Mouse (Mus musculus) stomach, embryonic 16.5 days (tissue): ENCODE measurements at regions not wholly inside any gene's neighbourhood (a gene's known extent, or its start where the extent isn't known, plus 50 kb on each side); places are given as distances from the start of the nearest gene placed in this dataset.

ENCODE experiments used
- ATAC-seq: fragments of 200-750 bp; cut with Nextera tagmentation; 2 replicates; pipeline ENCODE4 v1.8.0; 2017; ENCODE audit warnings: moderate number of reproducible peaks, moderate TSS enrichment; ENCODE audit not compliant: insufficient read depth, low FRiP score
- H3K27ac ChIP-seq: fragments of 300-500 bp; sonication (generic); 2 replicates; pipeline ENCODE4 v1.5.1; 2014; ENCODE audit warnings: low read length
- H3K27me3 ChIP-seq: fragments of 300-500 bp; sonication (generic); 2 replicates; pipeline ENCODE4 v1.6.1; 2014; ENCODE audit warnings: low read length, control low read depth, mixed read lengths; ENCODE audit not compliant: control insufficient read depth, insufficient read depth
- H3K36me3 ChIP-seq: fragments of 300-500 bp; sonication (generic); 2 replicates; pipeline ENCODE4 v1.6.1; 2014; ENCODE audit warnings: low read length; ENCODE audit not compliant: control insufficient read depth, insufficient read depth
- H3K4me1 ChIP-seq: fragments of 300-500 bp; sonication (generic); 2 replicates; pipeline ENCODE4 v1.6.1; 2014; ENCODE audit warnings: low read length, control low read depth, mixed read lengths; ENCODE audit not compliant: control insufficient read depth, insufficient read depth
- H3K4me2 ChIP-seq: fragments of 300-500 bp; sonication (generic); 2 replicates; pipeline ENCODE4 v1.6.1; 2014; ENCODE audit warnings: low read depth, low read length, mixed read lengths
- H3K4me3 ChIP-seq: fragments of 300-500 bp; sonication (generic); replicated peaks from 2 replicates; pipeline ENCODE4 v1.5.1; 2014; ENCODE audit warnings: mild to moderate bottlenecking, low read length
- H3K9ac ChIP-seq: fragments of 300-500 bp; sonication (generic); 2 replicates; pipeline ENCODE4 v1.6.1; 2014; ENCODE audit warnings: low read length
- H3K9me3 ChIP-seq: fragments of 300-500 bp; sonication (generic); replicated peaks from 2 replicates; pipeline ENCODE4 v1.6.1; 2016; ENCODE audit warnings: low read length, control low read depth; ENCODE audit not compliant: control insufficient read depth
- WGBS: fragments of 180-500 bp; shearing (Covaris S2); extraction: QIAGEN DNeasy Blood & Tissue Kit; methylation state at CpG from one replicate; pipeline ENCODE4 v1.1.7; 2014; 5-methylcytosine and 5-hydroxymethylcytosine counted together

- H3K4me2 ChIP-seq = no peak overlapping the region
- H3K4me1 ChIP-seq = no peaks in the 10 kb centered on the region
- H3K27ac ChIP-seq = no peak overlapping the region
These were observed 619.1 kb upstream of the Manea start for GRCm38 (mm10) chr4:26965831-26966230.

DNA sequence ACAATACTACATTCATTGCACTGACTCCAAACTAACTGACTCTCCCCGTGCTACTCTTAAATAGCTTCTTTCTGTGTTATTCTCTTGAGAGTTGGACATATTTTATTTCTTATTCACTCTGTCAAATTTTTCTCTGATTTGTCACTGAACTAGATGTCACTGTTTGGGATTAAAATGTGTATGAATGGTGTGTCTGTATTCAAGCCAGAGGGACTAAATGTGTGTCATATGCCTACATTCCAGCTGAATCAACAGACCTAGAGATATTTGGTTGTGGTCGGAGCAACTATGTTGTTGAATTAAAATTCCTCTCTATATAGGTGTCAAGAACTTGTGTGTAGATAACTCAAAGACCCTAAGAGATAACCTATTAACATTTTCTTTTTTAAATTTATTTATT is 618.2 kb upstream of the Manea start:
- H3K36me3 ChIP-seq = no peaks in the 10 kb centered on the region
- H3K9me3 ChIP-seq = no peaks in the 10 kb centered on the region
- H3K4me1 ChIP-seq = no peaks in the 10 kb centered on the region
- H3K4me2 ChIP-seq = no peak overlapping the region
- WGBS = 73% methylated on average over 2 of the region's 2 CpGs
- ATAC-seq = no peak
- no peak overlapping the region for H3K9ac ChIP-seq
- H3K27ac ChIP-seq = no peak overlapping the region
- H3K27me3 ChIP-seq = no peaks in the 10 kb centered on the region
- H3K4me3 ChIP-seq = no peak overlapping the region

More at GRCm38 (mm10) chr4:26965831-26966230, 619.1 kb upstream of the Manea start:
- no peaks in the 10 kb centered on the region for H3K9me3 ChIP-seq
- no peak for ATAC-seq
- H3K4me3 ChIP-seq = no peak overlapping the region
- no peaks in the 10 kb centered on the region for H3K27me3 ChIP-seq
- no peaks in the 10 kb centered on the region for H3K36me3 ChIP-seq
- H3K9ac ChIP-seq = no peak overlapping the region
- 79% methylated on average over 2 of the region's 2 CpGs for WGBS

- no peak for ATAC-seq
- Histone ChIP-seq H3K27ac (no peak overlapping the region), H3K4me3 (no peak overlapping the region), H3K27me3 (no peaks in the 10 kb centered on the region), H3K4me2 (no peak overlapping the region), H3K9ac (no peak overlapping the region), H3K9me3 (no peaks in the 10 kb centered on the region), H3K36me3 (no peaks in the 10 kb centered on the region), H3K4me1 (no peaks in the 10 kb centered on the region)
- WGBS = 83% methylated on average over 2 of the region's 2 CpGs
These were observed 597.9 kb upstream of the Manea start for GRCm38 (mm10) chr4:26944617-26945016.

GRCm38 (mm10) chr4:26933988-26934798 is 587.5 kb upstream of the Manea start:
- no peak overlapping the region for H3K9ac ChIP-seq
- H3K27me3 ChIP-seq = no peaks in the 10 kb centered on the region
- no peak overlapping the region for H3K4me3 ChIP-seq
- no peaks in the 10 kb centered on the region for H3K4me1 ChIP-seq
- ATAC-seq = peak; percentile 21; the same call in 1 of the 2 replicates
- no peak overlapping the region for H3K4me2 ChIP-seq
- no peak overlapping the region for H3K27ac ChIP-seq
- H3K9me3 ChIP-seq = no peaks in the 10 kb centered on the region
- WGBS = 44% methylated on average over 10 of the region's 10 CpGs
- H3K36me3 ChIP-seq = no peaks in the 10 kb centered on the region

GRCm38 (mm10) chr4:26929879-26930481 is 583.3 kb upstream of the Manea start:
- H3K36me3 ChIP-seq = no peaks in the 10 kb centered on the region
- H3K27me3 ChIP-seq = no peaks in the 10 kb centered on the region
- no peaks in the 10 kb centered on the region for H3K9me3 ChIP-seq
- H3K27ac ChIP-seq = no peak overlapping the region
- no peaks in the 10 kb centered on the region for H3K4me1 ChIP-seq
- no peak overlapping the region for H3K4me3 ChIP-seq
- H3K4me2 ChIP-seq = no peak overlapping the region
- 71% methylated on average over 6 of the region's 6 CpGs for WGBS
- no peak for ATAC-seq
- H3K9ac ChIP-seq = no peak overlapping the region

- H3K4me1 ChIP-seq = no peaks in the 10 kb centered on the region
- H3K27ac ChIP-seq = no peak overlapping the region
- H3K27me3 ChIP-seq = no peaks in the 10 kb centered on the region
- no peak overlapping the region for H3K4me2 ChIP-seq
- no peak for ATAC-seq
- no peaks in the 10 kb centered on the region for H3K36me3 ChIP-seq
- 72% methylated on average over 3 of the region's 3 CpGs for WGBS
- no peak overlapping the region for H3K9ac ChIP-seq
- H3K9me3 ChIP-seq = no peaks in the 10 kb centered on the region
- H3K4me3 ChIP-seq = no peak overlapping the region
These were observed 579.4 kb upstream of the Manea start for GRCm38 (mm10) chr4:26926060-26926459.

- Histone ChIP-seq H3K4me3 (no peak overlapping the region), H3K9ac (no peak overlapping the region), H3K9me3 (no peaks in the 10 kb centered on the region), H3K4me1 (no peaks in the 10 kb centered on the region), H3K27me3 (no peaks in the 10 kb centered on the region), H3K4me2 (no peak overlapping the region), H3K36me3 (no peaks in the 10 kb centered on the region), H3K27ac (no peak overlapping the region)
- WGBS = 86% methylated on average over 2 of the region's 2 CpGs
- no peak for ATAC-seq
These were observed 541.8 kb upstream of the Manea start for GRCm38 (mm10) chr4:26888514-26888913.

DNA sequence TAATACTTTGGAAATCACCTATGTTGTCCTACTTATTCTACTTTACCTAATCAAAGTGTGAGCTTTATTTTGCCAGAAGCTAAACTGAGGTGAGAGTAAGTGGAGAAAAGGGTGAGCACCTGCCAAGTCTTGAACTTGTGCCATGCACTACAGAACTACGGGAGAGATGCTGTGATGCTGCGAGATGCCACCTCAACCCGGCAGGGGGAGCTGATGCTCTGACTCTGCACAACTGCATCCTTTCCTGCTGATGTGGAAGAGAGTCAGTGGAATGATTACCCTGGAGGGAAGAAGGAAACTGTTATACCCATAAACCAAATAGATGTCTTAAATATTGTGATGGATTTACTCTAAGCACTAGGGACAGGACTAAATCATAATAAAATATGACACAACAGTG is 532.3 kb upstream of the Manea start:
- Histone ChIP-seq H3K4me1 (no peaks in the 10 kb centered on the region), H3K9ac (no peak overlapping the region), H3K27me3 (no peaks in the 10 kb centered on the region), H3K4me2 (no peak overlapping the region), H3K36me3 (no peaks in the 10 kb centered on the region), H3K9me3 (no peaks in the 10 kb centered on the region), H3K4me3 (no peak overlapping the region), H3K27ac (no peak overlapping the region)
- no peak for ATAC-seq
- WGBS = 29% methylated on average over 3 of the region's 3 CpGs

GRCm38 (mm10) chr4:26841761-26842160 is 495.1 kb upstream of the Manea start:
- Histone ChIP-seq H3K4me3 (no peak overlapping the region), H3K36me3 (no peaks in the 10 kb centered on the region), H3K4me1 (no peaks in the 10 kb centered on the region), H3K27ac (no peak overlapping the region), H3K27me3 (no peaks in the 10 kb centered on the region), H3K4me2 (no peak overlapping the region), H3K9ac (no peak overlapping the region), H3K9me3 (no peaks in the 10 kb centered on the region)
- ATAC-seq = no peak
- 79% methylated on average over 1 of the region's 1 CpGs for WGBS
